Mouse (Mus musculus) lung, embryonic 16.5 days (tissue): ENCODE data around the gene Scin. TPM values are rescaled to one million over a fixed set of nuclear protein-coding genes. Genes with fewer than 3 reads are reported as not detected.

Experiments
- ATAC-seq: fragments of 200-750 bp; cut with Nextera tagmentation; 2 replicates; pipeline ENCODE4 v1.8.0; 2017; ENCODE audit warnings: low read depth, mild to moderate bottlenecking, moderate library complexity
- H3K27ac ChIP-seq: fragments of 300-500 bp; sonication (generic); 2 replicates; pipeline ENCODE4 v1.5.1; 2014; ENCODE audit warnings: mild to moderate bottlenecking, control low read depth, low read length
- H3K27me3 ChIP-seq: fragments of 300-500 bp; sonication (generic); 2 replicates; pipeline ENCODE4 v1.6.1; 2014; ENCODE audit warnings: low read depth, low read length, mixed read lengths; ENCODE audit not compliant: control insufficient read depth, insufficient read depth
- H3K36me3 ChIP-seq: fragments of 300-500 bp; sonication (generic); 2 replicates; pipeline ENCODE4 v1.6.1; 2014; ENCODE audit warnings: low read length; ENCODE audit not compliant: control insufficient read depth, insufficient read depth
- H3K4me1 ChIP-seq: fragments of 300-500 bp; sonication (generic); replicated peaks from 2 replicates; pipeline ENCODE4 v1.6.1; 2014; ENCODE audit warnings: low read length, mixed read lengths; ENCODE audit not compliant: control insufficient read depth, insufficient read depth
- H3K4me2 ChIP-seq: fragments of 300-500 bp; sonication (generic); 2 replicates; pipeline ENCODE4 v1.6.1; 2014; ENCODE audit warnings: low read depth, low read length, control low read depth
- H3K4me3 ChIP-seq: fragments of 300-500 bp; sonication (generic); 2 replicates; pipeline ENCODE4 v1.5.1; 2014; ENCODE audit warnings: mild to moderate bottlenecking, low read length, control low read depth
- H3K9ac ChIP-seq: fragments of 300-500 bp; sonication (generic); 2 replicates; pipeline ENCODE4 v1.6.1; 2014; ENCODE audit warnings: low read length, control low read depth
- H3K9me3 ChIP-seq: fragments of 300-500 bp; sonication (generic); 2 replicates; pipeline ENCODE4 v1.6.1; 2016; ENCODE audit warnings: low read length; ENCODE audit not compliant: control insufficient read depth
- WGBS: fragments of 180-500 bp; shearing (Covaris S2); extraction: QIAGEN DNeasy Blood & Tissue Kit; methylation state at CpG from one replicate; pipeline ENCODE4 v1.1.7; 2014; 5-methylcytosine and 5-hydroxymethylcytosine counted together
- polyA plus RNA-seq: library from polyadenylated mRNA; unstranded; fragments of >200 nt; fragmentation: Nextera tagmentation; extraction: Ambion mirVana; gene quantifications from 2 replicates; pipeline ENCODE4 v1.2.1, GENCODE M21; 2015

The Scin gene
- polyA plus RNA-seq, 1 experiment from 2014 or later: 0.69 TPM

GRCm38 (mm10) chr12:40097449-40097848, 36.6 kb downstream of the Scin start:
- no peaks in the 10 kb centered on the region for H3K36me3 ChIP-seq
- no peak overlapping the region for H3K9ac ChIP-seq
- 88% methylated on average over 4 of the region's 4 CpGs for WGBS
- H3K27me3 ChIP-seq: no peaks in the 10 kb centered on the region
- H3K4me3 ChIP-seq: no peak overlapping the region
- no peak overlapping the region for H3K27ac ChIP-seq
- no peaks in the 10 kb centered on the region for H3K9me3 ChIP-seq
- H3K4me2 ChIP-seq: no peak overlapping the region
- no peak for ATAC-seq
- H3K4me1 ChIP-seq: no peaks in the 10 kb centered on the region

GRCm38 (mm10) chr12:40097023-40097422, 37.0 kb downstream of the Scin start:
- Histone ChIP-seq H3K9ac (no peak overlapping the region), H3K27me3 (no peaks in the 10 kb centered on the region), H3K36me3 (no peaks in the 10 kb centered on the region), H3K27ac (no peak overlapping the region), H3K4me2 (no peak overlapping the region), H3K4me1 (no peaks in the 10 kb centered on the region), H3K4me3 (no peak overlapping the region), H3K9me3 (no peaks in the 10 kb centered on the region)
- ATAC-seq: no peak
- WGBS: 77% methylated on average over 5 of the region's 5 CpGs

GRCm38 (mm10) chr12:40096453-40096852, 37.6 kb downstream of the Scin start:
- 79% methylated on average over 3 of the region's 3 CpGs for WGBS
- H3K36me3 ChIP-seq: no peaks in the 10 kb centered on the region

GRCm38 (mm10) chr12:40090017-40090416, 44.0 kb downstream of the Scin start:
- no peaks in the 10 kb centered on the region for H3K27me3 ChIP-seq
- H3K9me3 ChIP-seq: no peaks in the 10 kb centered on the region
- no peaks in the 10 kb centered on the region for H3K4me1 ChIP-seq
- 68% methylated on average over 3 of the region's 3 CpGs for WGBS
- H3K27ac ChIP-seq: no peak overlapping the region
- H3K4me2 ChIP-seq: no peak overlapping the region
- no peaks in the 10 kb centered on the region for H3K36me3 ChIP-seq
- H3K9ac ChIP-seq: no peak overlapping the region
- H3K4me3 ChIP-seq: no peak overlapping the region
- no peak for ATAC-seq

More at GRCm38 (mm10) chr12:40096453-40096852, 37.6 kb downstream of the Scin start:
- Histone ChIP-seq H3K27ac (no peak overlapping the region), H3K9me3 (no peaks in the 10 kb centered on the region), H3K4me1 (no peaks in the 10 kb centered on the region), H3K9ac (no peak overlapping the region), H3K4me3 (no peak overlapping the region), H3K27me3 (no peaks in the 10 kb centered on the region), H3K4me2 (no peak overlapping the region)
- no peak for ATAC-seq

GRCm38 (mm10) chr12:40085731-40086322, 48.2 kb downstream of the Scin start:
- ATAC-seq: no peak
- no peak overlapping the region for H3K4me2 ChIP-seq
- H3K27me3 ChIP-seq: no peaks in the 10 kb centered on the region
- no peak overlapping the region for H3K27ac ChIP-seq
- H3K9me3 ChIP-seq: no peaks in the 10 kb centered on the region
- no peaks in the 10 kb centered on the region for H3K4me1 ChIP-seq
- WGBS: 68% methylated on average over 5 of the region's 5 CpGs
- H3K4me3 ChIP-seq: no peak overlapping the region
- no peak overlapping the region for H3K9ac ChIP-seq
- H3K36me3 ChIP-seq: no peaks in the 10 kb centered on the region

- ATAC-seq: peak; percentile 23; the same call in 1 of the 2 replicates
- Histone ChIP-seq H3K4me3 (no peak overlapping the region), H3K9ac (no peak overlapping the region), H3K4me1 (no peaks in the 10 kb centered on the region), H3K27ac (no peak overlapping the region), H3K27me3 (no peaks in the 10 kb centered on the region), H3K36me3 (no peaks in the 10 kb centered on the region), H3K9me3 (no peaks in the 10 kb centered on the region), H3K4me2 (no peak overlapping the region)
- WGBS: 39% methylated on average over 5 of the region's 6 CpGs
These were observed 51.4 kb downstream of the Scin start for GRCm38 (mm10) chr12:40082453-40083238.

GRCm38 (mm10) chr12:40082048-40082447, 52.0 kb downstream of the Scin start:
- no peak overlapping the region for H3K9ac ChIP-seq
- H3K27me3 ChIP-seq: no peaks in the 10 kb centered on the region
- H3K4me2 ChIP-seq: no peak overlapping the region
- H3K27ac ChIP-seq: no peak overlapping the region
- H3K9me3 ChIP-seq: no peaks in the 10 kb centered on the region
- no peak overlapping the region for H3K4me3 ChIP-seq
- WGBS: 34% methylated on average over 5 of the region's 5 CpGs
- H3K36me3 ChIP-seq: no peaks in the 10 kb centered on the region
- ATAC-seq: no peak
- H3K4me1 ChIP-seq: no peaks in the 10 kb centered on the region

GRCm38 (mm10) chr12:40073660-40074059, 60.4 kb downstream of the Scin start:
- H3K4me1 ChIP-seq: no peaks in the 10 kb centered on the region
- no peak overlapping the region for H3K4me3 ChIP-seq
- H3K9me3 ChIP-seq: no peaks in the 10 kb centered on the region
- H3K27ac ChIP-seq: no peak overlapping the region
- H3K4me2 ChIP-seq: no peak overlapping the region
- no peaks in the 10 kb centered on the region for H3K27me3 ChIP-seq
- H3K36me3 ChIP-seq: no peaks in the 10 kb centered on the region
- no peak overlapping the region for H3K9ac ChIP-seq
- no peak for ATAC-seq
- WGBS: 40% methylated on average over 5 of the region's 5 CpGs

- Histone ChIP-seq H3K4me1 (no peaks in the 10 kb centered on the region), H3K27me3 (no peaks in the 10 kb centered on the region), H3K9me3 (no peaks in the 10 kb centered on the region), H3K27ac (no peak overlapping the region), H3K4me3 (no peak overlapping the region), H3K9ac (no peak overlapping the region), H3K36me3 (no peaks in the 10 kb centered on the region), H3K4me2 (no peak overlapping the region)
- ATAC-seq: no peak
- 34% methylated on average over 1 of the region's 1 CpGs for WGBS
These were observed 87.0 kb downstream of the Scin start for GRCm38 (mm10) chr12:40047024-40047423.
